Mouse (Mus musculus) E14TG2a.4 (cell line): ENCODE results near the gene Hist1h4i.
"Not testable (repeated sequence)": the region's sequence is repeated elsewhere in the genome, so short reads cannot be mapped to it uniquely, and the experiment has no call there.

Source experiments
- CTCF ChIP-seq: conservative IDR thresholded peaks from 2 replicates; pipeline ENCODE4 v1.5.1; 2014; ENCODE audit warnings: low read length
- NANOG ChIP-seq: IDR thresholded peaks from 2 replicates; pipeline ENCODE4 v1.6.1; 2014; ENCODE audit warnings: borderline replicate concordance, low read length, mixed read lengths
- POU5F1 ChIP-seq: IDR thresholded peaks from 2 replicates; pipeline ENCODE4 v1.6.1; 2014; ENCODE audit warnings: low read length, borderline replicate concordance

DNA sequence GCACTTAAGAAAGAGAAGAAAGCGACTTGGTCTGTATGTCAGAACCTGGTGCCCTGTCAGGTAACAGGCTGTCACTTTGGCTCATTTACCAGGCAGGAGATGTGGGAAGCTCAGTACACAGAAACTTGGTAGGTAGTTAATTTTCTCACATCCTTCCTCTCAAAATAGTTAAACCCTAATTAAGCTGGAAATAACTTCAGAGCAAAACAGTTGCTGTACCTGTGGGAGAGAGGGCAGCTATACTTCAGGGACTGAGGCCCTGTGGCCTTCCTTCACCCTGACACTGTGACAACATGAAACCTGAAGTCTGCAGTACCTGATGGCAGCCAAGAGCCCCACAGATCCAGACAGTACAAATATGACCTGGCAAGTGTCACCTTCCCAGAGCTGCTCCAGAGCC lies 43.0 kb upstream of the Hist1h4i start, which contains the start of gene Vmn1r188:
- TF ChIP-seq CTCF, NANOG, POU5F1: not testable (repeated sequence)
